ENCODE assay signal across 9 mouse cellular contexts in the genomic region with DNA sequence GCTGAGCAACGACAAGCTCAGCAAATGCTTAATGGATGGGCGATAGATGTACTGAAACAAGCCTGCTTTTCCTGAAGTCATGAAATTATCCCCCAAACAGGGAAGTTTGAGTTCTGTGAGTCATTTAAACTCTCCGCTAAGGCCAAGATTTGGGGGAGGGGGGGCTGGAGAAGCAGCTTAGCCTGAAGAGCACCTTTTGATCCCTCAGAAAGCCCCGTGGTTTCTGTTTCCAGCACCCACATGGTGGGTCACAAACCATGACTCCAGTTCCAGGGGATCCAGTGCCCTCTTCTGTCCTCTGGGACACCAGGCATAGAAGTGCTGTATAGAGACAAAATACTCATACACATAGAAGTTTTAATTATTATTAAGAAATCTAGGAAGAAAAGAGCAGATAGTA. TPM values are rescaled to one million over a fixed set of nuclear protein-coding genes. Genes with fewer than 3 reads are reported as not detected.
DNase-seq lines count a peak whose midpoint lies in the region; ATAC-seq and TF ChIP-seq lines count a peak whose summit lies in the region.
"Had no signal": no experiment of that assay in that cellular context is flagged by ENCODE, and none has a peak within 500 bp of the region (broad histone marks: within the 10 kb centered on the region; RNA-seq: fewer than 3 reads in every experiment).

No protein-coding gene starts in this region.

- H3K4me2 ChIP-seq in lung, postnatal 0 days (replicated peaks; ENCODE audit: low read depth, low read length) = peak overlapping the region; percentile 49
- H3K4me2 ChIP-seq in stomach, postnatal 0 days (replicated peaks; ENCODE audit: low read depth) = peak overlapping the region; percentile 37

- intact Hi-C loops in heart, postnatal 14 days (cut with DNase I) = no loop called here

- H3K27me3 ChIP-seq in lung, postnatal 0 days (replicated peaks; ENCODE audit: insufficient read depth, low read length) = no peaks in the 10 kb centered on the region
- H3K27me3 ChIP-seq in stomach, postnatal 0 days (ENCODE audit: control insufficient read depth, insufficient read depth, low read length) = no peaks in the 10 kb centered on the region

- no peaks in the 10 kb centered on the region for H3K9me3 ChIP-seq in lung, postnatal 0 days (ENCODE audit: low read length)
- no peaks in the 10 kb centered on the region for H3K9me3 ChIP-seq in stomach, postnatal 0 days (ENCODE audit: control insufficient read depth, low read length)
- H3K9me3 ChIP-seq: hindbrain, embryonic 10.5 days had no signal

- H3K9ac ChIP-seq in lung, postnatal 0 days (replicated peaks; ENCODE audit: low read depth) = 0 out of 2 replicates have a peak overlapping the region, but pooled peaks have one; percentile 13
- H3K9ac ChIP-seq in stomach, postnatal 0 days (ENCODE audit: low read length) = no peak overlapping the region

- H3K36me3 ChIP-seq in lung, postnatal 0 days (ENCODE audit: insufficient read depth, low read length) = no peaks in the 10 kb centered on the region
- no peaks in the 10 kb centered on the region for H3K36me3 ChIP-seq in stomach, postnatal 0 days (ENCODE audit: control insufficient read depth, insufficient read depth, low read length)
- H3K36me3 ChIP-seq: hindbrain, embryonic 10.5 days had no signal

- no peaks in the 10 kb centered on the region for H3K4me1 ChIP-seq in lung, postnatal 0 days (ENCODE audit: insufficient read depth, low read depth, low read length)
- H3K4me1 ChIP-seq in stomach, postnatal 0 days (replicated peaks; ENCODE audit: control insufficient read depth, insufficient read depth) = peaks cover 5% of the 10 kb centered on the region
- H3K4me1 ChIP-seq: hindbrain, embryonic 10.5 days had no signal

- peak; percentile 25 for DNase-seq in adrenal gland, adult 2 months
- no peak for DNase-seq in adrenal gland, adult 8-10 months
- DNase-seq in lung, postnatal 0 days (ENCODE audit: low spot score) = peak; percentile 57
- DNase-seq in lung, postnatal 36 days = no peak
- peak; percentile 30 to 34 for DNase-seq in heart, postnatal 14 days
- DNase-seq in stomach, postnatal 0 days (ENCODE audit: low spot score) = peak; percentile 38
- no peak for DNase-seq in layer of hippocampus, adult 9-10 months (ENCODE audit: low spot score)
- no peak for DNase-seq in left cerebral cortex, adult 9 months (ENCODE audit: low spot score in 2 of 2)

- 40% methylated on average over 4 of the region's 4 CpGs for WGBS in lung, postnatal 0 days
- WGBS in stomach, postnatal 0 days = 24% methylated on average over 4 of the region's 4 CpGs

- no peak; the same call in 1 of the 2 replicates for TF ChIP-seq CTCF in lung, postnatal 0 days (IDR thresholded peaks at IDR 0.05)
- TF ChIP-seq CTCF in stomach, postnatal 0 days (IDR thresholded peaks at IDR 0.05; ENCODE audit: low read depth) = peak; percentile 38

- no peak for TF ChIP-seq EP300 in lung, postnatal 0 days (IDR thresholded peaks at IDR 0.05)
- no peak for TF ChIP-seq EP300 in stomach, postnatal 0 days (optimal IDR thresholded peaks at IDR 0.05)

- H3K27ac ChIP-seq in lung, postnatal 0 days (ENCODE audit: low read length) = peak overlapping the region; percentile 81
- H3K27ac ChIP-seq in stomach, postnatal 0 days (replicated peaks) = peak overlapping the region; percentile 96
- H3K27ac ChIP-seq: hindbrain, embryonic 10.5 days had no signal

- no peak overlapping the region for H3K4me3 ChIP-seq in lung, postnatal 0 days (ENCODE audit: low read depth, low read length)
- H3K4me3 ChIP-seq in stomach, postnatal 0 days (ENCODE audit: low read depth, low read length) = no peak overlapping the region

- ATAC-seq in lung, postnatal 0 days = peak; percentile 39
- peak; percentile 50 for ATAC-seq in stomach, postnatal 0 days (ENCODE audit: low FRiP score, low TSS enrichment)

RNA-seq across cellular contexts. Expression of a gene that starts 27.5 kb away (rescaled TPM):
- total RNA-seq in adrenal gland, adult 2 months (2021) = 1 to 10 TPM; 2.0 to 2.5 TPM
- polyA plus RNA-seq in adrenal gland, adult 2 months (2012; rRNA removed) = 1.5 and 1.7 TPM in 2 replicates
- total RNA-seq in adrenal gland, adult 8-10 months (2022) = 1 to 10 TPM; 2.0 to 4.5 (median 3.5) TPM
- 0.90 and 1.00 TPM in 2 replicates for polyA plus RNA-seq in lung, postnatal 0 days (2015; fragmentation: Nextera tagmentation; extraction: Ambion mirVana)
- total RNA-seq in heart, postnatal 14 days (2021) = 1 to 10 TPM; 2.4 to 2.8 TPM
- polyA plus RNA-seq in stomach, postnatal 0 days (2015; fragmentation: Nextera tagmentation; extraction: Ambion mirVana) = 1.2 and 1.5 TPM in 2 replicates

RNA-seq across cellular contexts. Expression of a gene that starts 34.2 kb away (rescaled TPM):
- total RNA-seq in adrenal gland, adult 2 months (2021) = 10 to 100 TPM in 1 of 2 experiments, 1 to 10 TPM in 1; 8.6 to 11.9 TPM
- 3.1 and 6.6 TPM in 2 replicates for polyA plus RNA-seq in adrenal gland, adult 2 months (2012; rRNA removed)
- 10 to 100 TPM in 3 of 4 experiments, 1 to 10 TPM in 1; 9.6 to 14.1 (median 13.2) TPM for total RNA-seq in adrenal gland, adult 8-10 months (2022)
- polyA plus RNA-seq in lung, postnatal 0 days (2015; fragmentation: Nextera tagmentation; extraction: Ambion mirVana) = 12.7 and 15.2 TPM in 2 replicates
- 100 to 1,000 TPM; 136 TPM for total RNA-seq in heart, postnatal 14 days (2021)
- 27.1 and 34.4 TPM in 2 replicates for polyA plus RNA-seq in stomach, postnatal 0 days (2015; fragmentation: Nextera tagmentation; extraction: Ambion mirVana)

Comparison
In these comparisons a context has a peak if more than half of its experiments do, and no peak if none do; other contexts are left out.
1. DNase-seq: peak in adrenal gland, adult 2 months (single experiment), lung, postnatal 0 days (single experiment), heart, postnatal 14 days (2 of 2) and stomach, postnatal 0 days (single experiment); none in adrenal gland, adult 8-10 months (single experiment), lung, postnatal 36 days (single experiment), layer of hippocampus, adult 9-10 months (single experiment) and left cerebral cortex, adult 9 months (0 of 2).
2. RNA of a gene that starts 34.2 kb away (total RNA-seq): 136 TPM in heart, postnatal 14 days; 9.6 to 14.1 TPM in adrenal gland, adult 8-10 months and 8.6 to 11.9 TPM in adrenal gland, adult 2 months; every median in the first group is over 4 times any median in the second.